Mouse (Mus musculus) cortical plate, adult 2 months (tissue): ENCODE measurements around the gene Rad9a. TPM values are rescaled to one million over a fixed set of nuclear protein-coding genes. Genes with fewer than 3 reads are reported as not detected.

Experiments used
- H3K27ac ChIP-seq: fragments of 200-500 bp; 2 replicates; pipeline ENCODE4 v1.5.1; 2012; ENCODE audit warnings: low read length, control low read depth, inconsistent platforms; ENCODE audit not compliant: insufficient read depth
- H3K4me1 ChIP-seq: fragments of 200-500 bp; 2 replicates; pipeline ENCODE4 v1.6.1; 2011; ENCODE audit warnings: low read length; ENCODE audit not compliant: control insufficient read depth, insufficient read depth
- H3K4me3 ChIP-seq: fragments of 200-500 bp; 2 replicates; pipeline ENCODE4 v1.5.1; 2011; ENCODE audit warnings: mild to moderate bottlenecking, low read length, control low read depth; ENCODE audit not compliant: insufficient read depth
- CTCF ChIP-seq: fragments of 200-500 bp; IDR thresholded peaks from 2 replicates; pipeline ENCODE4 v1.5.1; 2011; ENCODE audit warnings: mild to moderate bottlenecking, control low read depth, low read length; ENCODE audit not compliant: insufficient read depth; ENCODE audit errors: extremely low read depth
- POLR2A ChIP-seq: fragments of 200-500 bp; IDR thresholded peaks from 2 replicates; pipeline ENCODE4 v1.6.1; 2011; ENCODE audit warnings: mild to moderate bottlenecking, low read length, control low read depth; ENCODE audit not compliant: insufficient read depth; ENCODE audit errors: extremely low read depth
- polyA plus RNA-seq: library from polyadenylated mRNA; depleted of rRNA; stranded (reverse); fragments of >200 nt; gene quantifications from 2 replicates; pipeline ENCODE4 v1.2.3, GENCODE M21; 2012; rRNA removed

Gene Rad9a
- polyA plus RNA-seq, 1 experiment: 18.4 TPM

GRCm38 (mm10) chr19:4149764-4150461 is 51.5 kb downstream of the Rad9a start:
- Histone ChIP-seq H3K27ac (no peak overlapping the region), H3K4me3 (no peak overlapping the region; the same call in 1 of the 2 replicates), H3K4me1 (peaks cover 7% of the 10 kb centered on the region)
- TF ChIP-seq POLR2A: no peak

GRCm38 (mm10) chr19:4149283-4149682 is 52.2 kb downstream of the Rad9a start:
- Histone ChIP-seq H3K4me3 (peak overlapping the region; percentile 83), H3K4me1 (peaks cover 7% of the 10 kb centered on the region), H3K27ac (no peak overlapping the region)
- no peak for TF ChIP-seq CTCF
- no peak for TF ChIP-seq POLR2A

- peak overlapping the region; percentile 69 for H3K27ac ChIP-seq
- peak overlapping the region; percentile 83 for H3K4me3 ChIP-seq
- H3K4me1 ChIP-seq: peaks cover 7% of the 10 kb centered on the region
- TF ChIP-seq POLR2A: no peak
Measured at GRCm38 (mm10) chr19:4148819-4149218, 52.6 kb downstream of the Rad9a start.

GRCm38 (mm10) chr19:4148491-4148806 is 53.0 kb downstream of the Rad9a start, which contains the start of gene Coro1b:
Gene Coro1b, plus strand, starts transcription at chr19:4148619.
- peak within 1 kb of the TSS; percentile 69 for H3K27ac ChIP-seq
- TF ChIP-seq POLR2A (peak; percentile 64; the same call in 1 of the 2 replicates), CTCF (no peak)
- H3K4me1 ChIP-seq: peaks cover 7% of the 10 kb centered on the region
- peak within 1 kb of the TSS; percentile 83 for H3K4me3 ChIP-seq

GRCm38 (mm10) chr19:4147782-4148490 is 53.5 kb downstream of the Rad9a start:
- Histone ChIP-seq H3K27ac (0 out of 2 replicates have a peak overlapping the region, but pooled peaks have one; percentile 44), H3K4me1 (peaks cover 7% of the 10 kb centered on the region), H3K4me3 (peak overlapping the region; percentile 83)
- TF ChIP-seq CTCF (no peak), POLR2A (no peak)

GRCm38 (mm10) chr19:4147022-4147405 is 54.4 kb downstream of the Rad9a start:
- H3K4me3 ChIP-seq: no peak overlapping the region
- peak overlapping the region; percentile 10; the same call in 1 of the 2 replicates for H3K27ac ChIP-seq
- peaks cover 7% of the 10 kb centered on the region for H3K4me1 ChIP-seq
- TF ChIP-seq POLR2A: no peak
- TF ChIP-seq CTCF: no peak

GRCm38 (mm10) chr19:4146366-4147021 is 55.0 kb downstream of the Rad9a start:
- TF ChIP-seq POLR2A: no peak
- no peak for TF ChIP-seq CTCF
- Histone ChIP-seq H3K27ac (no peak overlapping the region), H3K4me1 (peaks cover 7% of the 10 kb centered on the region), H3K4me3 (no peak overlapping the region)

- H3K4me1 ChIP-seq: peaks cover 7% of the 10 kb centered on the region
- H3K4me3 ChIP-seq: no peak overlapping the region
- no peak overlapping the region for H3K27ac ChIP-seq
- TF ChIP-seq CTCF (no peak), POLR2A (no peak)
Measured at GRCm38 (mm10) chr19:4145936-4146335, 55.5 kb downstream of the Rad9a start.

Other genes starting within 250 kb of the Rad9a start
- gene Aldh3b3, start 243.0 kb downstream of the Rad9a start, polyA plus RNA-seq: not detected in 2 replicates
- gene Aldh3b2, start 229.3 kb downstream of the Rad9a start, polyA plus RNA-seq: 2.1 and 2.4 TPM in 2 replicates
- 4.1 and 4.6 TPM in 2 replicates for gene Acy3, start 215.1 kb downstream of the Rad9a start, polyA plus RNA-seq
- not detected in 2 replicates for gene Tbx10, start 208.9 kb downstream of the Rad9a start, polyA plus RNA-seq
- gene Nudt8, start 201.1 kb downstream of the Rad9a start, polyA plus RNA-seq: 4.7 and 7.6 TPM in 2 replicates
- 3.1 and 3.2 TPM in 2 replicates for gene Gm49405, start 201.0 kb downstream of the Rad9a start, polyA plus RNA-seq
- 9.4 and 11.7 TPM in 2 replicates for gene Doc2g, start 198.3 kb downstream of the Rad9a start, polyA plus RNA-seq
- gene Ndufv1, start 188.9 kb downstream of the Rad9a start, polyA plus RNA-seq: 260 and 262 TPM in 2 replicates
- 511 and 557 TPM in 2 replicates for gene Gstp1, start 163.7 kb downstream of the Rad9a start, polyA plus RNA-seq
- gene Gstp2, start 155.6 kb downstream of the Rad9a start, polyA plus RNA-seq: 11.7 and 12.9 TPM in 2 replicates
- not detected in 2 replicates for gene Gstp3, start 142.1 kb downstream of the Rad9a start, polyA plus RNA-seq
- not detected in 2 replicates for gene Cabp2, start 120.1 kb downstream of the Rad9a start, polyA plus RNA-seq
- 44.3 and 47.3 TPM in 2 replicates for gene Cdk2ap2, start 104.5 kb downstream of the Rad9a start, polyA plus RNA-seq
- gene Pitpnm1, start 101.7 kb downstream of the Rad9a start, polyA plus RNA-seq: 293 and 340 TPM in 2 replicates
- 167 and 180 TPM in 2 replicates for gene Aip, start 75.8 kb downstream of the Rad9a start, polyA plus RNA-seq
- gene Gpr152, start 61.9 kb downstream of the Rad9a start, polyA plus RNA-seq: 0.04 TPM in 2 replicates
- 0.08 and 0.17 TPM in 2 replicates for gene Cabp4, start 57.6 kb downstream of the Rad9a start, polyA plus RNA-seq
- gene Coro1b, start 53.0 kb downstream of the Rad9a start, polyA plus RNA-seq: 207 and 236 TPM in 2 replicates
- gene Ptprcap, start 48.1 kb downstream of the Rad9a start, polyA plus RNA-seq: 1.3 and 1.6 TPM in 2 replicates
- 79.5 and 91.7 TPM in 2 replicates for gene Rps6kb2, start 38.3 kb downstream of the Rad9a start, polyA plus RNA-seq
- 13.4 and 21.4 TPM in 2 replicates for gene Carns1, start 26.2 kb downstream of the Rad9a start, polyA plus RNA-seq
- gene Tbc1d10c, start 10.4 kb downstream of the Rad9a start, polyA plus RNA-seq: 2.2 and 2.4 TPM in 2 replicates
- 385 and 421 TPM in 2 replicates for gene Ppp1ca, start 9.6 kb downstream of the Rad9a start, polyA plus RNA-seq
- 2.4 and 2.8 TPM in 2 replicates for gene Clcf1, start 12.6 kb upstream of the Rad9a start, polyA plus RNA-seq
- not detected in 2 replicates for gene AC109138.7, start 12.7 kb upstream of the Rad9a start, polyA plus RNA-seq
- gene Pold4, start 30.2 kb upstream of the Rad9a start, polyA plus RNA-seq: 38.9 and 39.7 TPM in 2 replicates
- gene Ssh3, start 67.5 kb upstream of the Rad9a start, polyA plus RNA-seq: 148 and 177 TPM in 2 replicates
- gene Ankrd13d, start 81.5 kb upstream of the Rad9a start, polyA plus RNA-seq: 76.1 and 85.9 TPM in 2 replicates
- gene Grk2, start 104.6 kb upstream of the Rad9a start, polyA plus RNA-seq: 220 and 239 TPM in 2 replicates
- gene Kdm2a, start 196.6 kb upstream of the Rad9a start, polyA plus RNA-seq: 66.1 and 66.2 TPM in 2 replicates
- 1.3 TPM in 2 replicates for gene Rhod, start 237.8 kb upstream of the Rad9a start, polyA plus RNA-seq